Mouse (Mus musculus) E14TG2a.4 (cell line): Measurements from ENCODE around the gene Hspd1.

Experiments
- CTCF ChIP-seq: conservative IDR thresholded peaks from 2 replicates; pipeline ENCODE4 v1.5.1; 2014; ENCODE audit warnings: low read length
- NANOG ChIP-seq: IDR thresholded peaks from 2 replicates; pipeline ENCODE4 v1.6.1; 2014; ENCODE audit warnings: borderline replicate concordance, low read length, mixed read lengths
- POU5F1 ChIP-seq: IDR thresholded peaks from 2 replicates; pipeline ENCODE4 v1.6.1; 2014; ENCODE audit warnings: low read length, borderline replicate concordance

GRCm38 (mm10) chr1:55087401-55087904 lies 590 bp downstream of the Hspd1 start:
- TF ChIP-seq CTCF (no peak), POU5F1 (no peak), NANOG (no peak)
